Mouse (Mus musculus): Measurements from ENCODE around the gene Nfyc. TPM values are rescaled to one million over a fixed set of nuclear protein-coding genes. Genes with fewer than 3 reads are reported as not detected.

Nfyc gene
- total and polyA plus RNA-seq, 3 experiments: 39.5 to 178 (median 64.8) TPM

DNA sequence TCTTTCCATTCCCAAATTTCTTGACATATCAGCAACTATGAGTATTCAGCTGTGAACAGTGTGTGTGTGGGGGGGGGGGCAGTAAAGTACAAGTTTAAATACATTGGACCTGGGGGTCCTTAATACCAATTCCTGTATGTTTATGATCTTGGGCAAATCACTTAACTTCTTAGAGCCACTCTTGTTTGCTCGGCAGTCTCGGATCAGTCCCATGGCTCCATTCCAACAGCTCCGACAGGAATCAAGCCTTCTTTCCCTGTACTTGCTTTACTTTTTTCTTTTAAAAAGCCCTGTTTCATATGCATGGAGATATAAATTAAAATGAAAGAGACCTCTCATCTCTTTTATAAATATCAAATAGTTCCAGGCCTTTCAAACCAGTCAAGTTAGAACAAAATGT is 30.7 kb downstream of the Nfyc start:
- Histone ChIP-seq H3K79me2 (ENCODE audit: control insufficient read depth, insufficient read depth, low read length, poor library complexity) (peaks cover 26% of the 10 kb centered on the region), H3K27ac (ENCODE audit: control insufficient read depth, low read depth, low read length) (no peak overlapping the region), H3K4me3 (ENCODE audit: control insufficient read depth in 1 of 2, insufficient read depth in 1 of 2, low read depth in 2 of 2, low read length in 2 of 2) (no peak overlapping the region), H3K27me3 (ENCODE audit: control insufficient read depth in 1 of 2, insufficient read depth in 2 of 2, low read length in 2 of 2) (no peaks in the 10 kb centered on the region), H3K4me1 (ENCODE audit: control insufficient read depth in 1 of 2, insufficient read depth in 2 of 2, low read length in 2 of 2) (peaks cover 8 to 10% of the 10 kb centered on the region in 2 experiments), H3K9ac (ENCODE audit: control insufficient read depth, low read depth, low read length, poor library complexity, severe bottlenecking) (no peak overlapping the region), H3K9me3 (replicated peaks; ENCODE audit: insufficient read depth, low read length) (no peaks in the 10 kb centered on the region), H3K36me3 (ENCODE audit: control insufficient read depth in 1 of 2, insufficient read depth in 2 of 2, low read length in 2 of 2) (peaks cover 1 to 23% of the 10 kb centered on the region in 2 experiments; a peak in 2 of 4 replicates)
- no peak for TF ChIP-seq TCF12 (IDR thresholded peaks at IDR 0.05; ENCODE audit: low read depth, low read length)
- DNase-seq (ENCODE audit: low read depth, low spot score): no peak

DNA sequence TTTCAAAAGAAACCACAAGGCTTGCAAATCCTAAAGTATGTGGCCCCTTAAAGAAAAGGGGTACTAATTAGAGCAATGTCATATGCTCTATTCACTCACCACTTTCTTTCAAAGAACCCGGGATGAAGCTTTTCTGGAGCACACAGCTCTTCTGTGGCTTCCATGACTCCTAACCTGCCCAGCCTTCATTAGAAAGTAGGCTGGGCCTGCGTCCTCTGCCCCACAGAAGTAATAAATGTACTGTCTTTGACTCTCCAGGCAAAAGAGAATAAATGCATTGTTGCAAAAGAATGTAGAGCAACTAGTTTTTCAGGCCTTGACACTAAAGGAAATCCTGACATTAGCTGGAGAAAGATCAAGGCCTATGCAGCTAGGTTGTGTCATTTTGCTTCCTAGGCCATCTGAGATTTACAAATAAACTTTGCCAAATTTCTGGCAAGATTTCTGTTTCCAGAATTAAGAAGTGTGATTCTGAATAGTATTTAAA is 31.6 kb downstream of the Nfyc start:
- Histone ChIP-seq H3K9me3 (replicated peaks; ENCODE audit: insufficient read depth, low read length) (no peaks in the 10 kb centered on the region), H3K79me2 (ENCODE audit: control insufficient read depth, insufficient read depth, low read length, poor library complexity) (peaks cover 26% of the 10 kb centered on the region), H3K36me3 (ENCODE audit: control insufficient read depth in 1 of 2, insufficient read depth in 2 of 2, low read length in 2 of 2) (peaks cover 1 to 23% of the 10 kb centered on the region in 2 experiments; a peak in 2 of 4 replicates), H3K4me1 (ENCODE audit: control insufficient read depth in 1 of 2, insufficient read depth in 2 of 2, low read length in 2 of 2) (peaks cover 8 to 10% of the 10 kb centered on the region in 2 experiments), H3K9ac (ENCODE audit: control insufficient read depth, low read depth, low read length, poor library complexity, severe bottlenecking) (no peak overlapping the region), H3K4me3 (ENCODE audit: control insufficient read depth in 1 of 2, insufficient read depth in 1 of 2, low read depth in 2 of 2, low read length in 2 of 2) (no peak overlapping the region), H3K27ac (ENCODE audit: control insufficient read depth, low read depth, low read length) (no peak overlapping the region), H3K27me3 (ENCODE audit: control insufficient read depth in 1 of 2, insufficient read depth in 2 of 2, low read length in 2 of 2) (no peaks in the 10 kb centered on the region)
- no peak for DNase-seq (ENCODE audit: low read depth, low spot score)
- TF ChIP-seq MEF2A (IDR thresholded peaks at IDR 0.05; ENCODE audit: extremely low read depth, insufficient replicate concordance, low read depth, low read length, poor library complexity, severe bottlenecking): no peak
- no peak for TF ChIP-seq KAT2A (conservative IDR thresholded peaks at IDR 0.05; ENCODE audit: low read depth, low read length)
- no peak for TF ChIP-seq TCF12 (IDR thresholded peaks at IDR 0.05; ENCODE audit: low read depth, low read length)
- TF ChIP-seq CTCF (IDR thresholded peaks at IDR 0.05 in 2 of 3, conservative IDR thresholded peaks at IDR 0.05 in 1 of 3; ENCODE audit: control insufficient read depth in 1 of 3, insufficient read depth in 1 of 3, low read depth in 2 of 3, low read length in 3 of 3, poor library complexity in 1 of 3, severe bottlenecking in 1 of 3): no peak
- TF ChIP-seq MYC (IDR thresholded peaks at IDR 0.05; ENCODE audit: low read depth, low read length): no peak
- TF ChIP-seq EP300 (IDR thresholded peaks at IDR 0.05; ENCODE audit: low read depth in 1 of 2, low read length in 2 of 2): no peak
- TF ChIP-seq GATA1 (IDR thresholded peaks at IDR 0.05; ENCODE audit: low read depth, low read length): no peak
- no peak for TF ChIP-seq TAL1 (IDR thresholded peaks at IDR 0.05; ENCODE audit: low read length)
- TF ChIP-seq ZMIZ1 (IDR thresholded peaks at IDR 0.05; ENCODE audit: low read depth, low read length): no peak
- TF ChIP-seq CHD1 (IDR thresholded peaks at IDR 0.05; ENCODE audit: low read depth, low read length): no peak
- no peak for TF ChIP-seq HCFC1 (IDR thresholded peaks at IDR 0.05; ENCODE audit: low read depth, low read length)
- no peak for TF ChIP-seq POLR2A (IDR thresholded peaks at IDR 0.05; ENCODE audit: control insufficient read depth in 1 of 2, insufficient read depth in 1 of 2, low read depth in 1 of 2, low read length in 2 of 2, poor library complexity in 1 of 2)
- no peak for TF ChIP-seq SIN3A (IDR thresholded peaks at IDR 0.05; ENCODE audit: low read length)
- TF ChIP-seq MYB (IDR thresholded peaks at IDR 0.05; ENCODE audit: low read depth, low read length): no peak
- no peak for TF ChIP-seq RCOR1 (IDR thresholded peaks at IDR 0.05; ENCODE audit: low read depth, low read length)
- no peak for TF ChIP-seq MAX (IDR thresholded peaks at IDR 0.05; ENCODE audit: low read length)
- no peak for TF ChIP-seq ZNF384 (IDR thresholded peaks at IDR 0.05; ENCODE audit: low read depth, low read length)

Data from MEL (cell line).